Mouse (Mus musculus): ENCODE measurements at regions not wholly inside any gene's neighbourhood (a gene's known extent, or its start where the extent isn't known, plus 50 kb on each side); places are given as distances from the start of the nearest gene placed in this dataset.

DNA sequence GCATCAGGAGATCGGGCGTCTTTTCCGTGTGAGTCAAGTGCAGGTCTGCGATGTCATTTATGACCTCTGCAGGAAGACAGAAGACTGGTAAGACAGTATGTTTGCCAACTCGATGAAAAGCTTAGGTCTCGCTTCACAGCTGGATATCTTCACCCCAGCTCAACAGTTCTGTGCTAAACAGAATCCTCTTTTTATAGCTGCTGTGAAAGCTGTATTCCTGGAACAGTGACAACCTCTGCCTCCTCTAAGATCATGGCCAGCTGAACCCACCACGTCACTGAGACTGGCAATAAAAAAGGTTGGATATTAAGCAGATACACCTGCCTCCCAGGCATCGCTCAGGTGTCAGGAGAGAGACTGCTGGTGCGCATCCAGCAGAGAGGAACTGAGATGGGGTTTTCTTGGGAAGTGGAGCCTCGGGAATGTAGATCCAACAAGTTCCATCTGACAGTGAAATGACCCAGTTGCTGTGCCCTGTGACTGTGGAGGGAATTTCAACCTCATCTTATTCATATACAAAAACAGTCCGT, 138.1 kb downstream of the Wdr11 start:
- TF ChIP-seq MAX (IDR thresholded peaks at IDR 0.05): no peak
- TF ChIP-seq CTCF (IDR thresholded peaks at IDR 0.05; ENCODE audit: control insufficient read depth, insufficient read depth, insufficient read length): no peak
- no peak for TF ChIP-seq CEBPB (IDR thresholded peaks at IDR 0.05; ENCODE audit: low read depth)
- no peak for TF ChIP-seq USF1 (IDR thresholded peaks at IDR 0.05; ENCODE audit: low read depth)
- no peak for TF ChIP-seq MYOD1 (IDR thresholded peaks at IDR 0.05; ENCODE audit: control insufficient read depth, insufficient read length, low read depth)

Measured in C2C12 (cell line).